Mouse (Mus musculus): ENCODE measurements at regions not wholly inside any gene's neighbourhood (a gene's known extent, or its start where the extent isn't known, plus 50 kb on each side); places are given as distances from the start of the nearest gene placed in this dataset.
"Not testable (repeated sequence)": the region's sequence is repeated elsewhere in the genome, so short reads cannot be mapped to it uniquely, and the experiment has no call there.

DNA sequence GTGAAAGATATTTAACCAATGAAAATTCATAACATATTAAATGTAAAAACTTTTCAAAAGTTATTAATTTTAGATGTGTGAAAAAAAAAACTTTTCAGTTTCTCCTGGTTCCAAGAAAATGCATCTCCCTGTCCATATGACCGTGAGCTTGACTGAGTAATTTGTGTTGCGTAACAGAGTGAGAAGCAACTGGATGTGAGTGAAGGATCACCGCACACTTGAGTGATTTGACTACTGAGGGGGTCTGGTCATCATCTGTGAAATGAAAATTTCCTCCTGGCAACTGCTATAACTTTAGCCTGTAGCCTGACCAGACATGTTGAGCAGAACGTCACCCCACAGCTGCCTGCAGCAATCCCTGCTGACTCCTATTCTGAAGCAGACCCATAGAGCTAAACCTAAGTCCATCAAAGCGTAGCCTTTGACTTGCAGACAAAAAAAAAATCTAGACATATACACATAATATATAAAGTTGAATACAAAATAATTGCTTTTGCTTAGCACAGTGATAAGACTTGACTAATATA lies 461.2 kb downstream of the Brinp3 start:
- DNase-seq = no peak

GRCm38 (mm10) chr1:146956347-146956746 lies 461.8 kb downstream of the Brinp3 start:
- DNase-seq = no peak

DNA sequence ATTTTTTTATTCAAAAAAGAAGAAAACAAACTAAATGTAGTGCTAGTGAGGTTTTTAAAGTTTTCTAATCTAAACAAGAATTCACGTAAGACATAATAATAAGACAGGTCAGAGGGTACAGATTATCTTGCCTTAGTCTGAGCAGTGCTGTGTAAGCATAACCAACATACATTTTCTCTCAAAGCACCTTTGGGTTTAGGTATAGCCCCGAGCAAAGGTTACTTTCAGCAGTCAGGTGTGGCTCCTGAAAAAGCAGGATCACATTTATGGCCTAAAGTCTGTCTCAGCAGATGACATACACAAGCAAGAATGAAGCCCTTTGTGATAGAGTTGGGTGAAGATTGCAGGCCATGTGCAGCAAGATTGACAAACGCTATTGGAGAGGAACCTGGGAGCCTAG lies 465.9 kb downstream of the Brinp3 start:
- no peak for DNase-seq

- no peak for DNase-seq
Measured at GRCm38 (mm10) chr1:146967534-146967933, 473.0 kb downstream of the Brinp3 start.

DNA sequence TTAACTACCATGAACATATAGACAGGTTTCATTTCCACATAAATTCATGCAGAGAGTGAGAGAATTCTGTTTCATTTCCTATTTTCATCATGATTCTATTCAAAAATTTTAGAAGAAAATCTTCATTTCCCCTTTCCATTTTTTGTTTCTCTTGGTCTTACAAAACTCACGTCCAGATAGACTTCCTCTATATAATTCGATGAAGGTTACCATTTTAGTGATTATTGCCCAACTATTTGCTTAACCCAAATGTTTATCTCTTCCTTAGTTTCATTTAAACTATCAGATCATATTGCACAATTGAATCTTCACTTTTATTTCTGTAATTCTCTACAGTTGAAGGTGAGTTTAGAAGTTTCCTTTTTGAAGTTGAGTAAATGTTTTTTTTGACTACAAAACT lies 473.4 kb downstream of the Brinp3 start:
- DNase-seq = no peak

DNA sequence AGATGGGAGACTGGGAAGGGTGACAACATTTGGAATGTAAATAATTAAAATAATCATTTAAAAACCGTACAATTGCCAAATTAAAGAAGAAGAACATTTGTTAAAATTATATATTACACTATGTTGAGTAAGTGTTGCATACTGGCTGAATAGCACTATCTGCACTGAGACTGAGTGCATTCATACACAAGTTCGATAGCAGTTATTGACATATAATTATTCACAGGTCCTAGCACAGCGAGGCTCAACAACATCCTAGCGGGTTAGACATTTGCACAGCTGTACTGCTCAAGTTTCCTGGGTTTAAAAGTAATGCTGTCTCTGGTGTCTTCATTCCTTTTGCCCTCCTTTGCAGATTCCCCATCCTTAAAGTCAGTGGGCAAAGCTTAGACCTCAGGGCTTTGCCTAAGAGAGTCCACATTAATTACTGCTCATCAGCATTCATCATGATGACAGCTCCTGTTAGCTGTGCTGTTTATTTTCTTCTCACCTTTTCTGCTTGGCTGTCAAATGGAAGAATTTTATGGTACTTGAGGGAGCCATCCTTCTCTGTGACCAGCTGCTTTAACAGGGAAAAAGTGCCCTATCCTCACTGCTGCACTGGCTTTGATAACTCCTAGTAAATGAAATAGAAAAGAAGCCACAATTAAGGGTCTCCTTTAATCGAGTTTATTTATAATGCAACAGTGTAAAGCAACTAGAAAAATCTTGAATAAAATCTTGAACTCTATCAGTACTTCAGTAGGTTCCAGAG lies 489.1 kb downstream of the Brinp3 start:
- no peak for DNase-seq

GRCm38 (mm10) chr1:147000018-147000417 lies 505.5 kb downstream of the Brinp3 start:
- no peak for DNase-seq

- no peak for DNase-seq
Measured at GRCm38 (mm10) chr1:147047714-147048113, 553.2 kb downstream of the Brinp3 start.

DNA sequence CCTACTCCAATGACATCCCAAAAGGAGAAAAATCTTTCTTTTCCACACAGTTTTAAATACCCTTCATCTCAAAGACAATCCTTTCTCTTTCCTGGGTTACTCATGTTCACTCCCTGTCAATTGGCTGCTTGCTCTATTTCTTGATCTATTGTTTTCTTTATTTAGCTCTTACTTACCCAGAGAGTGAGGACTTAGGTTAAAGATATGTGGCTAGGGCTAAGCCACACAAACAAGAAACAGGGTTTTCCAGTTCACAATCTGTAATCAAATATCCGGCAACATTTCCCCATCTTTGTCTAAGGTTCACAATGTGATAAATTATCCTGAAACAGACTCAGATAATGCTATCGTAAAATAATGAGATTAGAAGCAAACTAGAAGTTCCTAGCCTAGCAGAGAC lies 563.9 kb downstream of the Brinp3 start:
- DNase-seq = no peak

GRCm38 (mm10) chr1:147074166-147074565 lies 579.6 kb downstream of the Brinp3 start:
- DNase-seq = no peak

- DNase-seq = no peak
Measured at GRCm38 (mm10) chr1:147084129-147084799, 589.7 kb downstream of the Brinp3 start.

DNA sequence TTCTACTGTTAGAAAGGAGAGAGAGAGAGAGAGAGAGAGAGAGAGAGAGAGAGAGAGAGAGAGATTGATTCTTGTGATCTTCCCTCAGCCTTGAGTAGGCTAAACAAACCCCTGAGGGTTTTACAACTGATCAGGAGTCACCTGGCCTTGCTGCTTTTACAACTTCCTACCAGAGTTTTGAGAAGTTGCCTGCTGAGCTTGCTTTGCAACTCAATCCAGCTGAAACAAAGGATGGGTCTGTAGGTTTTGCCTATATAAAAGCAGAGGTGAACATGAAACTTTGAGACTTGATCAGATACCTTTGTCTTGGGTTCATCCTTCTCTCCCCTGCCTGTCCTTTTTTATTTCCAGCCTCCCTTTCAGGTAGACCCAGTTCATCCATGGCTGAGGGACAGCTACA lies 631.0 kb downstream of the Brinp3 start:
- no peak for DNase-seq

DNA sequence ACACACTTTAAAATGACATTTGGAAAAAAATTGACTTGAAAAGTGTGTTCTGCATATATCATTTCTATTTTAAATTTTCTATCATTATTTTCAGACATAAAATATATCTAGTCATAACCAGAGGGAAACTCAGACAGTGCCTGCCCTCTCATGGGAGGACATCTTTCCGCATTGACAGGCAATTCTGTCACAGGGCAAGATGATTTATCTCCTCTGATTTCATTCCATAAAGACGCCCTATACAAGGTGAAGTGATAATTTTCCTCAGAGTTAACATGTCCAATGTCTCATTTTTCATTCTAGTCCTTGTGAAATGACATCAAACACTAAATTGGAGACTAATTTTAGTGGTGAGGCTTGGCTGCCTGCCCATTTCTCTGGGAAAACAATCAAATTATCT lies 643.6 kb downstream of the Brinp3 start:
- DNase-seq = no peak

GRCm38 (mm10) chr1:147175350-147175749 lies 680.8 kb downstream of the Brinp3 start:
- no peak for DNase-seq

DNA sequence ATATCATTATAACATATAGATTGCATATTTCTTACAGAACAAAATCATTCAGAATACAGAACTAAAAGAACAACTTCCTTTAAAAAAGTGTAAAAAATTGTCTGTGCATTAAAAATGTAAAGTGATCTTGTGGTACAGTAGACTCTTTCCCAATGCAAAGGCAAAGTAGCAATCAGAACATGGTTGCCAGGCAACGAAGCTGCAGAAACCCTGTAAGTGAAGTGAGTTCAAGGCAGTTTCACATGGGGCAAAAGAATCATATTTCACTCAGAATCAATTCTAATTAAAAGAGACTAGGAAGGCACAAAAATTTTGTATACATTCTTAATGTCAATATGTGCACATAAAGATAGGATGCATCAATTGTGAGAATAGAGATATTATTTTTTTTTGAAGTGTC lies 692.2 kb downstream of the Brinp3 start:
- DNase-seq = no peak

DNA sequence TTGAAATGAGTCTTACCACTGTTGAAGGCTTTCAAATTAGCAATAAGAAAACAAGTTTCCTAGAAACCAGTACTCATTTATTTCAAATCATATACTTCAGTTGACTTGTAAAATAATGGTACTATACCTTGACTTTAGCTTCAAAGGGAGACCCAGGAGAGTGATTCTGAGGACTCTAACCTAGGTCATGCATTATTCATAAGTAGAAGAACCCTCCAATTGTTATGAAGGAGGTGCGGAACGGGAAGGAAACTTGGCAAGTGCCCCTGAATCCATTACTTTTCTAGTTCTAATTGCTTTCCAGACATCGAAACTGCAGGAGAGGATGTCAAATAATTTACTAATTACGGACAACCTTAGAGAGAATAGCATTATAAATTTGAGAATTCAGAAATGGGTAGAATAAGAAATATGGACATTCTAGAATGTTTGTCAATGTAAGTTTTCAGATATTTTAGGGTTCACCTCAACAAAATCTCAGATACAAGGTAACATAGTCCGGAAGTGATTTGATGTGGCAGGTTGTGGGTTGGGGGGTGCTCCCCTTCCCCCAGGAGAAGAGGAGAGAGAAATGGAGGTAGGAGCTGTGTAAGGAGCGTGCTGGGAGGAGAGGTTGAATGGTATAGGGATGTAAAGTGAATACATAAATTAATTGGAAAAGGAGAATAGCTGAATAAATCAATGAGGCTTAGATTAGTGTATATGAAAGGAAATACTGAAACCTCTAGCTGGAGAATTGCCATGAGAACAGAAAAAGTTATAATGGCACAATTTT lies 692.9 kb downstream of the Brinp3 start:
- no peak for DNase-seq

- not testable (repeated sequence) for DNase-seq
Measured at GRCm38 (mm10) chr1:147199959-147200358, 705.4 kb downstream of the Brinp3 start.

DNA sequence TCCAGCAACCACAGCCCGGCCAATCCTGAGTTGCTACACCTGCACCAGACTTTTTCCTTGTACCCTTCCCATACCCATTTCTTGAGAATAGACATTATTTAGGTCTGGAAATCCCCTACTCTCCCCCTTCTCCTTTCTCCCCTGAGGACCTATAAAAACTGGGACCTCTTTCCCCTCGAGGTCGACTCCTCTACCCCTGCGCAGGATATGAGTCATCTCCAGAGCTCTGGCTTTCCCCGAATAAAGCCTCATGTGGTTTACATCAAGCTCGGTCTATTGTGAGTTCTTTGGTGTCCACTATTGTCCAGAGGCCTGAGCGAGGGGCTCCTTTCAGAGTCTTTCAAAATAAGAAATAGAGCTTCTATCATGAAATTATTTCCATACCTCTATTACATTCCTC lies 720.3 kb downstream of the Brinp3 start:
- not testable (repeated sequence) for DNase-seq

DNA sequence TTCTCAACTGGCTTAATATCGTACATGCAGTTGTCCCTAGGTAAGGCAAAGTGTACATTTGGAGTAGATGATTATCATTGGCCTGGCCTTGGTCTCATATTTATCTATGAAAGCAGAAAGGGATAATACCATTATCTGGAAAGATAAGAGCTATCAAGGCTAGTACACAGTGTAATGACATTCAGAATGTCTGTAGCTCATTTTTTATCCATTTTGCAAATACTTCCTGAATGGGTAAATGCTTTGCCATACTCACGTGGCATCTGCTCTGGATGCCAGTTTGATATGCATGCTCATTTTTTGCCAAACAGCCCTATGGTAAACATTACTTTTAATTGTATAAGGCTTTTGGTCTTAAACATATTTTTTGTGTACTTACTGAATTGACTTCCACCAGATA lies 723.4 kb downstream of the Brinp3 start:
- no peak for DNase-seq

GRCm38 (mm10) chr1:147219438-147219837 lies 724.9 kb downstream of the Brinp3 start:
- DNase-seq = no peak

- no peak for DNase-seq
Measured at GRCm38 (mm10) chr1:147223232-147223925, 728.8 kb downstream of the Brinp3 start.

GRCm38 (mm10) chr1:147237565-147237964 lies 743.0 kb downstream of the Brinp3 start:
- no peak for DNase-seq

DNA sequence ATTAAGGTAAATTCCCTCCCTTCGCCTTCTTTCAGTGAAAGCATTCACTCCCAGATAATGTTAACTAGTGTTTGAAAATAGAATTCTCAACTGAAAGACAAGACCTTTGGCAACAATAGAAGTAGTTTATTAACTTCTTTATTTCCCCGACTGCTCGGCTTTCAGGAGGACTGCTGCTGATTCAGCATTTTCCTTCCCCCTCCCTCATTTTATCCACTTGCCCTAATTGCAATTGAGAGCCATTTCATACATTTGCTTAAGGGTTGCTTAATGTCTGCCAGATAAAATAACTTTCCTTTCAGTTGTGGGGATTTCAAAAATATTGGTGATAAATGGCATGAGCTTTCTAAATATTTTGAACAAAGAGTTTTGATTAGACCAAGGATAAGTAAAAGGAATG lies 744.5 kb downstream of the Brinp3 start:
- DNase-seq = no peak

All from cerebellum, adult 8-10 months (tissue).